Mouse (Mus musculus) thymus, postnatal 10 days (tissue): ENCODE results near the gene Cdipt.

Experiments
- DNase-seq, 2 experiments: peaks; one replicate each; pipeline ENCODE4 v3.0.0; 2021; ENCODE audit warnings: low spot score in 2 of 2

Cdipt gene

GRCm38 (mm10) chr7:127012845-127013244 is 37.1 kb downstream of the Cdipt start:
- no peak for DNase-seq

GRCm38 (mm10) chr7:127013385-127013784 is 37.7 kb downstream of the Cdipt start:
- DNase-seq = no peak

DNA sequence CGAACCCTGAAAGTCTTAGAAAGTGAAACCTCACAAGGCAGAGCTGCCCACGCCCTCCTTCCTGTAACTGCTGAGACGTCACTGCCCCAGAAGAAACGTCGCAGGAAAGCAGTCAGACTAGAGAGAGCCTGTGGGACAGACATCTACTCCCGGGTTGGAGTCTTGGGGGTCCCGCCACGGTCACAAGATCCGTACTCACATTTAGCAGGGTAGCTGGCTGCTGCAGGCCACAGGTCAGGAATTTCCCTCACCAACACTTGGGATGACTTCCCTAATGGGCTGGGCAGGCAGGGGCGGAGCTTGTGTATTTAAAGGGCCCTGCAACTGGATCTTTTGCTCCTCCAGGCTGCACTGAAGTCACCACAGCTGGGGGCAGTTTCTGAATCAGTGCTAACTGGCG is 38.6 kb downstream of the Cdipt start, which contains the start of gene Mvp:
Gene Mvp, minus strand, starts transcription at position 302 of the 400 bp plus-strand sequence.
- peak in 1 of 2 experiments; percentile 31 for DNase-seq

DNA sequence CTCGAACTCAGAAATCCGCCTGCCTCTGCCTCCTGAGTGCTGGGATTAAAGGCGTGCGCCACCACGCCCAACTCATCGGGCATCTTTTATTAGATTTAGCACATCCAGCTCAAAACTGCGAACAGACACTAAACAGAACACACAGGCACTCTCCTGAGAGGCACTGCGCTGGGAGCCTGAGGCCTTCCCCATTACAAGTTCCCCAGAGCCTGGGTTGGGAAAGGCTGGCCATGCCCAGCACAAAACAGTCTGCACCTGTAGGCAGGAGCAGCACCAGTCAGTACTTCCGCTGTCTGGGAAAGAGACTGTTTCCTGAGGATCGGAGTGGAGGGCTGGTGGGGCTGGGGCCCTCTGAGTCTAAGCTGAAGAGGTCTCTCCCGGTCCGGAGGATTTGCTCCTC is 39.3 kb downstream of the Cdipt start:
- no peak for DNase-seq

DNA sequence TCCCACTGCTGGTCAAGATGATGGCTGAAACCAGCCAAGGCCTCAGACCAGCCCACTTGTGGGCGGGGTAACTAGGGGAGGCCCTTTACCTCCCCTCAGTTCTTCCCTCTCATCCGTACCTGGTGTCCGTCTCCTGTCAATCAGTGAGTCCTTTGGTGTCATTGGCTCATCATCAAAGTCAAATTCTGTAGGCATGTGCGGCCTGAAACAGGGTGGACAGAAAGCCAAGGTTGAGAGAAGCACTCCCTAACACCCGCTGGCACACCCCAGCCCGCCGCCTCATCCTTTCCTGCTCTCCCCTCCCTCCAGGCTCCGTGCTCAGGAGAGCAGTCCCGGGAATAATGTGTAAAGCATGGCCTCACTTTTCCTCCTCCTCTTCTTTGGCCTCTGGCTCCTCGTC is 40.4 kb downstream of the Cdipt start:
- DNase-seq = peak in 1 of 2 experiments; percentile 25

DNA sequence TGATC is 40.6 kb downstream of the Cdipt start, which contains the start of gene Pagr1b:
Gene Pagr1b, minus strand, starts transcription at position 4 of the 5 bp plus-strand sequence.
- DNase-seq = no peak

DNA sequence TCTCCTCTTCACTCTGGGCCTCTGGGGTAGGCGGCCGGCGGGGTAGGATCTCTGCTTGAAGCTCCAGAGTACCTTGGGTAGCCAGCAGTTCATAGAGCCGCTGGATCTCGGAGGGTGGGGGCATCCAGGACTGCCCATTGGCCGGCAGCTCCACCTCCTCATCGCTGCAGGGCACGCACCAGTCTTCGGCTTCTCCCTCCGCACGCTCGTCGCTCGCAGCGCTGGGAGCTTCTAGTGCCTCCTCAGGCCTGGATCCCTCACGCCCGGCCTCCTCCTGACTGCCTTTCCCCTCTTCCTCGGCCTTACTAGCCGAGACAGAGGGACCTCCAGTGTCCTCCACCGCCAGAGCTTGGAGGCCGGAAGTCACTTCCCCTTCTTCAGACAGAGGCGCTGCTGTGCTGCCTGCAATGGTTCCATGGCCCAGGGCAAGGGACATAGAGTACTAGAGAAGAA is 40.8 kb downstream of the Cdipt start:
- DNase-seq = no peak

DNA sequence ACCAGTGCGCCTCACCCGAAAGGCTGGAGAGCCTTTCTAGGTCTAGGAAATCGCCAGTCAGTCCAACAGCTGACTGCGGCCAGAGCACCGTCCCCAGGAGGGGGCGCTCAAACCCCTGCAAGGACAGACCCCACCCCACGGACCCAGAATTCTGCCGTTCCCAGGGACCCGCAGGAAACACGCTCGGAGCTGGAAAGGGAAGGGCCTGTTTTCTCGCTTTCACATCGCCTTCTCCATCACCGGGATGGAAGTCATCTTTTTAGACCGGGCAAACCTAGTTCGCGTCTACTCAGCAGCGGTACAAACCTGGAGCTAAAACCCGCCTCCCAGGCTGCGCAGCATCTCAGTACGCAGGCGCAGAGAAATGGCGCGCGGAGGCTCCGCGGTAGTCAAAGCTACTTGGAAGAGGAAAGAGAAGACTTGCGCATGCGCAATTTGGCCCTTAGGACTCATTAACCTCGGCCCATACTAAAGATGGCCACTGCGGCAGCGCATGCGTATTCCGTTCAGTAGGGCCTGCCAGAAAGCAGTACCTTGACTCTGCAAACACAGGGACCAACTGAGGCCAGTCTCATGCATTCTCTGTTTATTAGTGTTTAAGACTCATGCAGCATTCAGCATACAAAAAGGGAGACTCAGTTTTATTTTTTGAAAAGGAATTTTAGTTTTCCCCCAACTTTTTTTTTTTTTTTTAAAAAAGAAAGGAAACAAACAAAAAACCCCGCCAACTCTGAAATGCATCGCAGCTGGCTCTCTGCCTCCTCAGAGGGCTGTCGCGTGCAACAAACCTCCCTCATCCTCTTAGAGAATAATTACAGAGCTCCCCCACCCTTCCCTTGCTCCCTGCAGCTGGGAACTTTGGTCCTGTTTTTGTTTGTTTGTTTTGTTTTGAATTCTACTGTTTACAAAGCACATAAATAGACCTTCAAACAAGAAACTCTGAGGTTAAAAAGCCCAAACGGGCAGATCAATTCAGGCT is 41.5 kb downstream of the Cdipt start, which contains the start of gene Pagr1a:
Gene Pagr1a, minus strand, starts transcription at position 382 of the 979 bp plus-strand sequence.
- DNase-seq = peak; percentile 97

DNA sequence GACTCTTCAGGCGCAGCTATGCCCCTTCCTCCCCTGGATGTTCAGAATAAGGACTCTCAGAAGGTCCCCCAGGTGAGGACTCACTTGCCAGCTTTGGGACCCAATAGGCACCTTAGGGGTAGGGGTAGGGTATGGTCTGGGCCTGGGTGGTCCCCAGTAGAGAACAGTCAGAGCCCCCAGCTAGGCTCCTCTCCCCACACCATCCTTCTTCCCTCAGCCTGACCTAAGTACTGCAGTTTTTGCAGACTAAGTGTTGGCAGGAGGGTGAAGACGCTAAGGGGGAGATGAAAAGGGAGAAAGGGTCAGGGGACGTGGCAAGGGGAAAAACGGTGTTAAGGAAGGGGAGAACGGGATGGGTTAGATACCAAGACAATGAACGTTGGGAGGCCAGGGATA is 42.2 kb downstream of the Cdipt start:
- DNase-seq = no peak

- DNase-seq = no peak
Measured at GRCm38 (mm10) chr7:127018416-127019305, 42.9 kb downstream of the Cdipt start.

- DNase-seq = no peak
Measured at GRCm38 (mm10) chr7:127019306-127019960, 43.7 kb downstream of the Cdipt start.

DNA sequence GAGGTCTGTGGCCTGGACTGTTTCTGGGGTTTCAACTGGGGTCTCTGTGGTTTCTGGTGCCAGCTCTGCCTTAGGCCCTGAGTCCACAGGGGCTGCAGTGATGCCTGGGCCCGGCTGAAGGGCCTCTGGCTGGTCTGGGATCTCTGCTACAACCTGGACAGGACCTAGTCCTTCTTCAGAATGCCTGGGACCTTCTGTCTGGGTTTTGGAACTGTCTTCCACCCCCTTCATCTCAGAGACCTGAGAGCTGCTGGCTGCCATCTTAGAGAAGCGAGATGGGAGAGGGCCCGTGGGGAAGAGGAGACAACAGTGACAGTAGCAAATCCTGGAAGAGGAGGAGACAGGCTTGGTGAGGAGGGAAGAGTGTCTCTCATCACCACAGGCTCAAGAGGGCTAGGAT is 44.3 kb downstream of the Cdipt start:
- DNase-seq = no peak

- no peak for DNase-seq
Measured at GRCm38 (mm10) chr7:127020491-127020890, 44.8 kb downstream of the Cdipt start.

DNA sequence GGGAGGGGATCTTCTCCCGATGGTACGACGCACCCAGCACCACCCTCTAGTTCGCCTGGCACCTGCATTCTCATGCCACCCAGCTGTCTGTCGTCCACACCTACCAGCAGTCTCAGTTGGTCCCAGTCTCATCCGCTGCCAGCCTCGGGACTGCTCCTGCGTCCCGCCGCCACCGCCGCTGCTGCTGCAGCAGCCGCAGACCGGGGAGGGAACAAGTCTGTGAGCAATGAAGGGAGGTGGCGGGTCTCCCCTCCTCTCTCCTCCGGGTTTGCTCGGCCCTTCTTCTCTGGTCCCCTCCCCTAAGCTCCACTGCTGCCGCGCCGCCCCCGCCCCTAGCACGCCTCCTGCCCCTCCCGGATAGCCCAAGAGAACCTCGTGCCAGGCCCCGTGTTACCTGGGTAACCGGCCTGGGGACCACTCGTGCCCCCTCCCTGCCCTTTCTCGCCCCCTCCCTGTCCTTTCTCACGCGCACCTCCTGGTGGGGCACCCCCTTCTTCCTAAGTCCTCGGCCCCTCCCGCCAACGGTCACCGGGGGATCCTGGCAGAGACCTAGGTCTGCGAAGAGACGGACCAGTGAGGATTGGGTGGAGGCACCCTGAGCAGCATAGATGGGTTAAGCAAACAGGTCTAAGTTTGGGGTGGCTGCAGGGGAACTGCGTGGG is 45.3 kb downstream of the Cdipt start, which contains the start of the genes Gm42742 and Prrt2:
Gene Gm42742, minus strand, starts transcription at position 197 of the 662 bp plus-strand sequence.
Gene Prrt2, minus strand, starts transcription at position 311 of the 662 bp plus-strand sequence.
- peak; percentile 70 to 72 for DNase-seq

DNA sequence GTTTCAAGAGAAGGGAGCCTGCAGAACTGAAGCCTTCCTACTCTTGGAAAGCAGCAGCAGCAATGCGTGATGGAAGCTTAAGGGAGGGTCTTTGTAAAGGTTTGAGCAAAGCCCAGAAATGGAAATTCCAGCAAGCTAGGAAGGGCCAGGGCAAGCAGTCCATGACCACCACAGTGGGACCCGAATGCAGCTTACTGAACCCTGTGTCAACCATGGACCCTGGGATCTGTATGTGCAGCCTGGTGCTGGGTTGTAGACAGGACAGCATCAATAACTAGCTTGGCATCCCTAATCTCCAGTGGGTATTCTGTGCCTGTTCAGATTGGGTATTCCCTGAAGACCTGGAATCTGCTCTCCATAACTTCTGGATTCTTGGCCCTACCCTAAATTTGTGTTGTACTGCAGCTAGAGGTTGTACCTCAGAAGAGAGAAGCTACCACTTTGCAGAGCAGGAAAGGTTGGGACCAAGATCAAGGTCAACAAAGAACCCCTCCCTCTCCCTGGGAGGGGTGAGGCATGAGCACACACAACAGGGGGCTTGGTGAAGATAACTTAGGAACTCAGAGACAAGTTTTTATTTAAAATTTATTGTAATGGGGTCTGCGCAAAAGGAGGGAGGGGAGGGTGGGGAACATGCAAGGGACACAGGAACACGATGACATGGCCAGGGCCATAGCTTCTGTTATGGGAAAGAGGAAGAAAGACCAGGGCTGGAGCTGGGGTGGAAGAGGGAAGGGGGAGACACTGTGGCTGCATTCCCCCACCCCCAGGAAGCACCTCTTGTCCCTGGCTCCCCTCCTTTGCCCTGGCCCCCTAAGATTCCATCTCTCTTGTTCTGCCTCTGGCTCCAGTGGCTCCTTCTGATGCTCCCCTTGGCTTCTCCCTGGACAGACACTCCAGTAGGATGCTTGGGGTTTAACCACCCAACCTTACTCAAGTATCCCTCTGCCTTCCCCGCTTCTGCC is 46.1 kb downstream of the Cdipt start:
- DNase-seq = no peak

DNA sequence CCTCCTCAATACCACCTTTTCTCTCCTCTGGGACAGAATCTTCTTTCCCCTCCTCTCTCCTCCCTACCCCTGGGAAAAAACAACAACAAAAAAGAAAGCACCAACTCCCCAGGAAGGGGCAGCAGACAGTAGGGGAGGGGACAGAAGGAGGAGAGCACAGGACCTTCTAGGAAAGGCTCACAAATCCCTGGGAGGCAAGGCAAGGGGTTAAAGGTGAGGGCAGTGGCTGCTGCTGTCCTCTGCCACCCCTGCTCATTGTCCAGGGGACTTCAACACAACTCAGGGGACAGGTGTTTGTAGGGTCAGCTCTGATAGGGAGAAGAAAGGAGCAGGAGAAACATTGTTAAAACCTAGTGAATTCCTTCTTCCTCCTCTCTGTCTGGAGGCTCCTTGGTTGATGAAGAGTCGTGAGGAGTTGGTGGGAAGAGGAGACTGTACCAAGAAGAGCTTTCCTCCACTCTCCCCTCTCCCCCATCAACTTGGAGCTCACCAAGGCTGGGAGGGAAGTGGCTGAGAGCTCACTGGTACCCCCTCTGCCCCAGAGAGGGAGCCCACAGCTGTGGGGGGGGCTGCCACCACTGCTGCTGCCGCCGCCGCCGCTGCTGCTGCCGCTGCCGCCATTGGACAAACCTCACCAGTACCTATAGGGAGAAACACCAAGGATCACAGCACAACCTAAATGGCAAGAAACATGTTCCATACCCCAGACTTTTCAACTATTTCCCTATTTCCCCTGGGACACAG is 47.0 kb downstream of the Cdipt start:
- no peak for DNase-seq

- DNase-seq = peak in 1 of 2 experiments; percentile 44
Measured at GRCm38 (mm10) chr7:127023272-127023691, 47.6 kb downstream of the Cdipt start.

DNA sequence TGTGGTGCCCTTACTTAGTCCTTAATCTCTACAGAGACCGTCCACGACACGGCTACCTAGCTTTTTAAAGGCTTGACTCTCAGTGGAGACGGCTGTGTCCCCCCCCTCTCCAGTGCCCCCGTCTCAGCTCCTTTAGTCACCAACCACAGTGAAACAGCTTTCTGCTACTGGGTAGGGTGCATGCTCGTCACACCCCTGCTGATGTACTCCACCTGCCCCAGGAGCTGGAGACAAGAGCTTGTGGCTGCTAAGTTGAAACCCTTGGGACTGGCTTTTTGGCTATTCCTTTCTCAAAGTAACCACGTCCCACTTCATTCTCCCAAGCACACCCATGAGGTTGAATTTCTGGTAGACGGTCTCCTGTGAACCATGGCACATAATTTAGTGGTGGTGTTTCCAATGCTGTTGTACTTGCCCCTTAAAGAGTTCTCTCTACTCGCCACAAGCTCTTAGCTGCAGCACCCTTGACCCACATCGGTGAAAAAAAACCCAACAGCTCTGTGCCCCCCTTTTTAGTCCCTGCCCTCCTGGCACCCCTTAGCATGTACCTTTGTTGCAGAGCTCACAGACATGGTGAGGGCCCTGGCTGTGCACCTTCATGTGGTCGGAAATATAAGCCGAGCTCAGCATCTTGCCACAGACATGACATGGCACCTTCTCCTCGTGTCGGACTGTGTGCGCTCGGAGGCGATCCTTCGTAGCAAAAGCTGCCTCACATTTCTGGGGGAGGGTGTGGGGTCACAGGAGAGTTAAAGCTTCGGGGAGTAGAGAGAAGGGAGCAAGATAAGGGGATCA is 48.4 kb downstream of the Cdipt start:
- peak; percentile 64 to 76 for DNase-seq
